Mouse (Mus musculus) retina, postnatal 7 days (tissue): Measurements from ENCODE around the gene Rsbn1l.

Source experiments
- DNase-seq: peaks from one replicate; pipeline ENCODE4 v3.0.0-alpha.2; 2012; ENCODE audit warnings: low read depth, low spot score

Rsbn1l gene

GRCm38 (mm10) chr5:20956298-20956697 is at the start of gene Rsbn1l:
Gene Rsbn1l (minus strand): TSS chr5:20956398.
- no peak for DNase-seq

DNA sequence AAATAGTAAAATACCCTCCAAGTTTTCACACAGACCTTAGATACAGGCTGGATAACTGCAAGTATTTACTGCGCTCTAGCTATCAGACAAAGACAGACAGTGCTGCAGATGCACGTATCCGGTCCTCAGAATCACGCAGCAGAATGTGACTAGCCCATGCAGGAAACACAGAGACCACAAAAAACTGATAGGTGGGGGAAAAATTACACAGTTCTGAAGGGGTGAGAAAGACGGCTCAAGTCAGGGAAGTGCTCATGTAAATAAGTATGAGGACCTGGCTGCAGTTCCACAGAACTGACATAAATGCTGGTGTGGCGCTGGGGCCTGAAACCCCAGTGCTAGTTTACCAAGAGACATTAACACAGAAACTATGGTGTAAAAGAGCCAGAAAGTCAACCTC is 46.5 kb upstream of the Rsbn1l start:
- no peak for DNase-seq

GRCm38 (mm10) chr5:21001622-21002315 is 45.6 kb upstream of the Rsbn1l start:
- no peak for DNase-seq

DNA sequence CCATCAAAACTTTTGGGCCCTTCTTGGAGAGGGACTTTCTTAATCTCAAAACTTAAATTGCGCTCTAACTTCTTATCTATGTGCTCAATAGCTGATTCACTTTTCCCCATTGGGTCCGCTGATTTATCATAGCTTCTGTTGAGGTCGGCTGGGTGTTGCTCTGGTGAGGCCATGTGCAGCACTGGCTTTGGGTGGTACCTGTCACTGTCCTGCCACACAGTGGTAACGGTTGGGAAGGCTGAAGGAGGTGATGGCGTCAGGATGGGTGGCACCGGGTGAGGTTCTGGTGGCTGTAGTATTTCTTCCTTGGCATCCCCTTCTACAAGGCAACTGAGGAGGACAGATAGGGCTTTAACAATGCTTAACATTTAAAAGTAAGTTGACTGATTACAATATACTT is 42.2 kb upstream of the Rsbn1l start:
- no peak for DNase-seq

DNA sequence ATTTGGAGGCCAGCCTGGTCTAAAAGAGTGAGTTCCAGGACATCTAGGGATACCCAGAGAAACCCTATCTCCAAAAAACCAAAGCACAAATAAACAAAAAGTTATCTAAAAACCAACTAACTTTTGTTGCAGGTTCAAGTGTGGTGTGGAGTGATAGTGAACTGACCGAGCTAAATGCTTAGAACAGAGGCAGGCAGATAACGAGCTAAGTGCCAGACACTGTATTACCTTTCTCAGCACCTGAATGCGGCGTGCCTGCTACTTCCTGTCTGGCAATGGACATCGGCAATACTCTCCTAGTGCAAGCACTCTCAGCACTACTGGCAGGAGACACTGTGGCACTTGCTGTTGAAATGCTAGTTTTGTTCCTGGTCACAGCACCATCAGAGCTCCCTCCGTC is 41.4 kb upstream of the Rsbn1l start:
- DNase-seq: no peak

GRCm38 (mm10) chr5:20990062-20990809 is 34.0 kb upstream of the Rsbn1l start:
- no peak for DNase-seq

GRCm38 (mm10) chr5:20986271-20986670 is 30.1 kb upstream of the Rsbn1l start:
- DNase-seq: no peak

- no peak for DNase-seq
Measured at GRCm38 (mm10) chr5:20983505-20983904, 27.3 kb upstream of the Rsbn1l start.

DNA sequence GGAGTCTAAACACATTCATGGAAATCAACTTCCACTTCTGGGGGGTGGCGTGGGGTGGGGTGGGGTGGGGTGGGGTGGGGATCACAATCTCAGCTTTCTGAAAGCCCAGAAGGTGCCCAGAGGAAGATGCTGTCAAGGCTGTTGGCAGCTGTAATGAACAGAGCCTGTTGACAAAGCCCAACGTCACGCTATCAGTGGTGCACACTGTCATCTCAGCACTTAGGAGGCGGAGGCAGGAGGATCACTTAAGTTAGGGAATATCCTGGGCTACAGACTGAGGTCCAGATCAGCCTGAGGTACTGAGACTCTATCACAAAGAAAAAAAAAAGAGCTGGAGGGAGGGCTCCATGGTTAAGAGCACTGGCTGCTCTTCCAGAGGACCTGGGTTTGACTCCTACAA is 18.5 kb upstream of the Rsbn1l start:
- no peak for DNase-seq

DNA sequence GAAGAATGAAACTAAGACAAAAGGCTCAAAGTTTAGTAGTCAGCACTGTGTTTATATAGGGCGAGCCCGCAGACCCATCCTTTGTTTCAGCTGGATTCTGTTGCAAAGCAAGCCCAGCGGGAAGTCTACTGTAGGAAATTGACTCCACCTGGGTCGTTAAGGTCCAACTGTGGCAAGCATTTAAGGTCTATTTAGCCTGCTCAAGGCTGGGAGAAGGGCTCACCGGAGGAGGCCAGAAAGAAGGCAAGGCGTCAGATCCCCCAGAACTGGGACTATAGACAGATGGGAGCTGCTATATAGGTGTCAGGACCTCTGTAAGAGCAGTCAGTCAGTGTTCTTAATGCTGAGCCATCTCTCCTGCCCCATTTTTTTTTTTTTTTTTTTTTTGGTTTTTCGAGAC is 17.8 kb upstream of the Rsbn1l start:
- no peak for DNase-seq

- DNase-seq: no peak
Measured at GRCm38 (mm10) chr5:20973069-20973468, 16.9 kb upstream of the Rsbn1l start.

- no peak for DNase-seq
Measured at GRCm38 (mm10) chr5:20968963-20969362, 12.8 kb upstream of the Rsbn1l start.

DNA sequence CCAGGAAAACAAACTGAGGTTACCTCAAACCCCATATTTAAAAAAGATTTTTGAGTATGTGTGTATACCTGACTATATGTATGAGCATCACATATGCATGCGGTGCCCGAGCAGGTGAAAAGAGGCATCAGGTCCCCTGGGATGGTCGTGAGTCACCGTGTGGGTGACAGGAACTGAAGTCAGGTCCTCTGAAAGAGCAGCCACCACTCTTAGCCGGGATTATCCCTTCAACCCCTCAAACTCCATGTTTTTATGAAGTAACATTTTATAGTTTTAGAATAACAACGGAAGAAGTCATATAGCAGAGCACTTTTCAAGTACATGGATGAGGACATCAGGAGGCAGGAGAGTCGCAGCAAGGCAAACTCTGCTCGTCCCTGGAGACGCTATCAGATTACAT is 12.3 kb upstream of the Rsbn1l start:
- no peak for DNase-seq

- no peak for DNase-seq
Measured at GRCm38 (mm10) chr5:20967942-20968341, 11.7 kb upstream of the Rsbn1l start.

DNA sequence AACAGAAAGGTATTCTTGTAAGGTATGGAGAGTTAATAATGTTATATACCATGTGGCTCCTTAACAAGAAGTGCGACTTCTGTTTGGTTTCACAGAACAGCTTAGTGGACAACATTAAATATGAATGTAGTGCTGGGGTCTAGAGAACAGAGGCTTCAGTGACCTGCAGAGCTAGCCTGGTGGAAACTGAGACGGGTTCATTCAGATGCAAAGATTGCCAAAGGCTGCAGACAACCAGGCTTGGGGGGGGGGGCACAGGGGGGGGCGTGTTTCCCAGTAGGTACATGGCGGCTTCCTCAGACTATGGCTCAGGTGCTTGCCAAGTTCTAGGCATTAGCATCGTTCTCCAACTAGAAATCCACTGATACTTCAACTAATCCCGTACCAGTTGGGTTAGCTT is 8.2 kb upstream of the Rsbn1l start:
- DNase-seq: no peak

GRCm38 (mm10) chr5:20963295-20963694 is 7.1 kb upstream of the Rsbn1l start:
- no peak for DNase-seq

DNA sequence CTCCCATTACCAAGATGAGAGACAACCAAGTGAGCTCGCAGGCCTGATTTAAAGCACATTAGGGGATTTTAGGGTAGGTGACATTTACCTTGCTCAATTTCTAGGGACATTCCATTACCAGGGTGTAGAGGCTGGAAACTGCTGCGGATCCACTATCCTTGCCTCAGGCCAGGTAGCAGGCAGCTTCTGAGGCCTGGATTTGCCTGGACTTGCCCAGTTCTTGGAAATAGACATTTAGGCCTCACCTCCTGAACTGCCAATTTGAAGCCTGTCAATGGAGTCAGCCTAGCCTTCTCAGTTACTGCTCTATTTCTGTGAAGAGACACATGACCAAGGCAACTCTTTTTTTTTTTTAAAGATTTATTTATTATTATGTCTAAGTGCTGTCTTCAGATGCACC is 4.7 kb upstream of the Rsbn1l start:
- no peak for DNase-seq

DNA sequence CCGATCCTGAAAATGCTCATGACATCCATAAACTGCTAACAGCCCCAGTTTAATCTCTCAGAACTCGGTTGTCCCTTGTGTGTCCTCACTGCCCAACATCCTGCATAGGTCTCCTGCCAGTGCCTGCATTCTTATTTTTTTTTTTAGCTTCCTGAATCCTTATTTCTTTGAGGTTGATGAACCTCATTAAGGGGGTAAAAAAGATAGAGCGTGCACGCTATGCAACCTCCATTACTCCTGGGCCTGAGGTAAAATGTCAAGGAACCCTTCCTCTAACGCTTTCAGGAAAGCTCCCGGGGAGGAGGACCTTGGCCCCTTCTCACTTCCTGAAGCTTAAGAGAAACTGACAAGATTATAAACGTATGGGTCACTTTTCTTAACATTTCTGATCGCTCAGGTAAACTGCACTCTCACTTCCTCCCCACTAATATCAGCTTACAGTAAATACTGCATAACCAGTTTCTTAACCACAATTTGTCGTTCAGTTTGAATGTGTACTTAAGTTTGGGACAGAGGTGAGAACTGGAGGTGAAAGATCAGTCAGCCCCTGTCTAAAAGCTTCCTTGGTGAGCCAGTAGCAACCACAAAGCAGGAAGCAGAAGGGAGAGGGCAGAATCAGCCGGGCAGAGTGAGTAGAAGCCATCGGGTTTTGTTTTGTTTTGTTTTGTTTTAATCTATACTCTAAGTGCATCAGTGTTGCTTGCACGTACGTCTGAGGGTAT is 923 bp downstream of the Rsbn1l start:
- no peak for DNase-seq

GRCm38 (mm10) chr5:20952337-20952925 is 3.8 kb downstream of the Rsbn1l start:
- no peak for DNase-seq

DNA sequence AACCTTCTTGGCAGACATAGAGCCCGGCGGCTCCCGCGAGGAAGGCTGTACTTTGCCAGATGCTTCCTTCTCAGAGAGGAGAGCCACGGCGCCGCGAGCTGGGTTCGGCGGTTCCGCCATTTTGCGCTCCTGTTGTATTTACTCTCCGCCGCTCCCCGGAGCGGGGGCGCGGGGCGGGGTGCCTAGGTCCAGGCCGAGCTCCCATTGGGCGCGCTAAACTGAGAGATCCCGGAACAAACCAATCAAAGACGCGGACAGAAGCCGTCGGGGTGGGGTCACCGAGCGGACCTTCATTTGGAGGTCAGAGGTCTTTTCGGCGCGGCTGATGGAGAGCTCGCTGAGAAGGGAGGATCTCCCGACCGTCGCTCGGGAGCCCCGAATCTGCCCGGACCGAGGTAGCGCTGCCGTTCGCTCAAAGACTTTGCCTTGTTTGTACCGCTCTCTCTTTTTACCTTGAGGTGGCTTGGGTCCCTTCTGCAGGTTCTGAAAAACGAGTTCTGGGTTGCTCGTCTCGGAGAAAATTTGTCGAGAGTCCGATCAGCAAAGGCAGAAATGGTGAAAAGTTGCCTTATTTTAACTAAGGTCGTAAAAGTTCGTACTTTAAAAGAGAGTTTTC is 4.4 kb downstream of the Rsbn1l start:
- DNase-seq: peak; percentile 94

- peak; percentile 39 for DNase-seq
Measured at GRCm38 (mm10) chr5:20950855-20951650, 5.1 kb downstream of the Rsbn1l start.
